Mouse (Mus musculus): ENCODE measurements at regions not wholly inside any gene's neighbourhood (a gene's known extent, or its start where the extent isn't known, plus 50 kb on each side); places are given as distances from the start of the nearest gene placed in this dataset.

DNA sequence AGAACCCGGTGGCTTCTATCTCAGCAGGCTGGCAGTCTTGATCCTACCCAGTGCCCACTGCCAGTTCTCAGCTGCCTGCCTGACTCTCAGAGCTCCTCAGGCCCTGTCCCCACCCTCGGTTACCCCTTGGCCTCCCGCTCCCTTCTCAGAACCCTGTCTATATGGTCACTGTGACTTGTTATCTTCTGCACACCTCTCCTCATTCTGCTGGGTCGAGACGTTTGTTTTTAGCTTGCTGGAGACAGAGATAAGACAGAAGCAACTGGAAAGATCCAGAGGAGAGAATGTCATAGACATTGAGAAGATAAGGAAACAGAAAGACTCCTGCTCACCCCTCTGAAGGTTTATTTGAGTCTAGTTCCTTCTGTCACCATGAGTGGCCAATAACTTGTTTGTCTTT, 53.8 kb upstream of the Phc1 start:
- in situ Hi-C loops (cut with MboI, MseI) = loop anchor here (5.0 kb wide), 1 partner anchor 137 kb away; no protein-coding TSS in a partner anchor

GRCm38 (mm10) chr6:122393231-122393881, 53.0 kb upstream of the Phc1 start:
- in situ Hi-C loops (cut with MboI, MseI) = loop anchor here (5.0 kb wide), 1 partner anchor 136 kb away; no protein-coding TSS in a partner anchor

DNA sequence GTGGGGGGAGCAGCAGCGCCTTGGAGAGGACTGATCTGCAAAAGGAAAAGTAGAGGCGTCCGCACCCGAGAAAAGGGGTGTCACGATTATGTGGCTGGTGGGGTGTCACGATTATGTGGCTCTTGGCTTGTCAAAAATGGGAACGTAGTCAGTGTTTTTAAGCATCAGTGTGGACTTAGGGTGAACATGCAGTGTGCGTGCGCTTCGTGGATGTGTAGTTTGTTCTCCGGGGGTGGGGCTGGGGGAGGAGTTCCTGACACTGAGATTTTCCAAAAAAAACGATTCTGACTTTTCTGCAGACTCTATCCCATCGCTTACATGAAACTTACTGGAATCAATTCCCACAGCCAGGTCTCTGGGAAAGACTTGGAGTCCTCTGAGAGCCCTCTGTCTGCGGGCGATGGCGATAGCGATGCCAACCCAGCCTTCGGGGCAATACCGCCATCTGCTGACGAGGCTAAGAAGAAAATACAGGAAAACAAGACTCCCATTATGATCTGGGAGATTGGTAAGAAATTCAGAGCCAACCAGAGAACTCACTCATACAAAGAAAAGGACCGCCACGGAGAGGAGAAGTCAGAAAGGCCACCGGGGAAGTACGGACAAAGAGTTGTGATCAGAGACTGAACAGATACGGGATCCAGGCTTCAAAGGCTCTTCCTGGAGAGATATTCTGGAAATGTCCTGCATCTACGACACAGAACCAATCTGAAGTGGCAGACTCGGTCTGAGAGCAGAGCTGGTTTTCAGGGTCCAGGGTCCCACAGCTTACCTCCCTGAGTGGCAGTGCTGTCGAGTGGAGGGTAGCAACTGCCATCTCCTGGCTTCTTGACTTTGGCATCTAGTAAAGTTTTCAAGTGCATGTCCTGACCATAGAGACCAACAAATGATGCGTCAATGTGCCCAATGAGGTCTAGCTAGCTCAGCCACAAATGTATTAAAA, 51.6 kb upstream of the Phc1 start:
- in situ Hi-C loops (cut with MboI, MseI) = loop anchor here (5.0 kb wide), 1 partner anchor 135 kb away; no protein-coding TSS in a partner anchor

- in situ Hi-C loops (cut with MboI, MseI) = loop anchor here (5.0 kb wide), 1 partner anchor 134 kb away; no protein-coding TSS in a partner anchor
Observed at GRCm38 (mm10) chr6:122391126-122391525, 50.8 kb upstream of the Phc1 start.

- in situ Hi-C loops (cut with MboI, MseI) = loop anchor here (5.0 kb wide), 1 partner anchor 133 kb away; no protein-coding TSS in a partner anchor
Observed at GRCm38 (mm10) chr6:122390720-122391119, 50.4 kb upstream of the Phc1 start.
